Mouse (Mus musculus): ENCODE measurements around the gene 3110001I22Rik. TPM values are rescaled to one million over a fixed set of nuclear protein-coding genes. Genes with fewer than 3 reads are reported as not detected.

Gene 3110001I22Rik
- total RNA-seq, 2 experiments from 2014 or later: 3.7 to 4.0 TPM

DNA sequence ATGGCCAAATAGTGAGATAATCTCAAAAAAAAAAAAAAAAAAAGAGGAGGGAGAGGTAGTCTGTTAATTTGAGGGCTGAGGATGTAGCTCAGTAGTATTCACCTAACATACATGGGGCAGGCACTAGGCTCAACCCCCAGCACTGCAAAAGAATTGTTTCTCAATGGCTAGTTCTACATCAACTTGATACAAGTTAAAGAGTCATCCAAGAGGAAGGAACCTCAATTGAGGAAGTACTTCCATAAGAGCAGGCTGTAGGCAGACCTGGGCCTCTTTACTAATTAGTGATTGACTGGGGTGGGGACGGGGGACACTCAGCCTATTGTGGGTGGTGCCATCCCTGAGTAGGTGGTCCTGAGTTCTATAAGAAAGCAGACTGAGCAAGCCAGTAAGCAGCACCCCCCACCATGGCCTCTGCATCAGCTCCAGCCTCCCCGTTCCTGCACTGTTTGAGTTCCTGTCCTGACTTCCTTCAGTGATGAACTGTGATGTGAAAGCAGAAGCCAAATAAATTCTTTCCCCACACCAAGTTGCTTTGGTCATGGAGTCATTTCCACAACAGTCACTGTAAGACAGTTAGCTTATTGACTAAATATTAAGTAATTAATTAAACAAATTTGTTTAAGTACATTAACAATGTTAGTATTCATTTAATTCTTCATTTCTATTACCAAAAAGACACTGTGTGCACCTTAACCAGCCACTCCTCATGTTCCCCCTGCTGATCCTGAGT lies 45.3 kb downstream of the 3110001I22Rik start:
- DNase-seq (ENCODE audit: low spot score in 2 of 2): no peak

DNA sequence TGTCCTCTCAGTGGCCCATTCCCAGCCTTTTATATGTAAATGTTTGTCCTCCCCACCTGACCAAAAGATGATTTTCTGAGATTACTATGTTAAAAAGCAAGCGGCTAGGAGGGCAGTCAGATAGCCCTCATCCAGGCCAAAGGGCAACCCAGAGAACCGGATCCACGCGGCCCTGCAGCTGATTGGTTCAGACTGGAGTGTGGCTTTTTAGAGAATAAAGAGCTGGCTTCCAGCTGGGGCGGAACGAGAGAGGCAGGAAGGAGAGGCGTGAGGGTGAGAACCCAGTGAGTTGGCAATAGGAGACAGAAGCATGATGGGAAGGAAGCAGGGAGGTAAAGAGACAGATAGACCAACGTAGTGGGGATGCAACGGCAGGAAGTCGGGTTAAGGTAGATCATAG lies 51.2 kb downstream of the 3110001I22Rik start:
- DNase-seq (ENCODE audit: low spot score in 2 of 2): no peak

DNA sequence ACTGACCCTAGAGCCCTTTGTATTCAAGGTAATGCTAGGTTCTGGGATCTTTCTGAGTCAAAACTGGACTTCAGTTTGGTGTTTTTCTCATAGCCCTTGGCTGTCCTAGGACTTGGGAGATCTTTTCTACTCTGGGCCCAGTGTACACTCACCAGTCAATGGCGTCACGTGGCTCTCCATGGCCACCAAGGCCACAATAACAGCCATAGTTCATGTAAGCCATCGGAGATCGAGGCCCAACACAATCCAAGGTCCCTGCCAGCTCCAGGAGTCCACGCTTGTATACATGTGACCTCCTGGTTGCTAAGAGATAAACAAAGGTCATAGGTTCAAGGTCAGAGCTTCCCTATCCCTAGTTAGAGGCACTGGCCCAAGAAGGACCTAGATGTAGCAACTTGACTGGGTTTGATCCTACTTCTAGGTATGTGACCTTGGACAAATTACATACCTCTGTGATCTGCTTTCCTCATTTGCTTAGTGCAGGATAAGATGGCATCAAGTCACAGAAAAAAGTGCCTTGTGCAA lies 56.1 kb downstream of the 3110001I22Rik start:
- no peak for DNase-seq (ENCODE audit: low spot score in 2 of 2)

Other genes with a start within 250 kb of the 3110001I22Rik start
- gene Parn, start 3.8 kb upstream of the 3110001I22Rik start, total RNA-seq (2021): 10 to 100 TPM; 17.5 to 19.9 TPM
- gene Bfar, start 71 bp upstream of the 3110001I22Rik start, total RNA-seq (2021): 10 to 100 TPM; 35.5 to 41.0 TPM
- not detected for gene Pla2g10, start 59.1 kb downstream of the 3110001I22Rik start, total RNA-seq (2021)
- 10 to 100 TPM; 27.2 to 32.1 TPM for gene Rrn3, start 108.8 kb downstream of the 3110001I22Rik start, total RNA-seq (2021)
- gene Ntan1, start 146.9 kb downstream of the 3110001I22Rik start, total RNA-seq (2021): 10 to 100 TPM; 66.6 to 72.3 TPM
- 10 to 100 TPM; 57.9 to 73.5 TPM for gene Pdxdc1, start 231.2 kb downstream of the 3110001I22Rik start, total RNA-seq (2021)
- gene Mpv17l, start 231.2 kb downstream of the 3110001I22Rik start, total RNA-seq (2021): 1 to 10 TPM; 1.9 to 3.5 TPM

Data from gastrocnemius, postnatal 4 days (tissue).